Mouse (Mus musculus) lung, adult 2 months (tissue): ENCODE results near the gene Hba-a1.

Experiments
- CTCF ChIP-seq: fragments of 200-500 bp; IDR thresholded peaks from 2 replicates; pipeline ENCODE4 v1.5.1; 2011; ENCODE audit warnings: mild to moderate bottlenecking, low read length, control low read depth; ENCODE audit not compliant: insufficient read depth
- POLR2A ChIP-seq: fragments of 200-500 bp; IDR thresholded peaks from 2 replicates; pipeline ENCODE4 v1.6.1; 2011; ENCODE audit warnings: low read depth, mild to moderate bottlenecking, control low read depth, low read length, borderline replicate concordance; ENCODE audit errors: extremely low read depth

GRCm38 (mm10) chr11:32262674-32263415 is 20.5 kb upstream of the Hba-a1 start:
- TF ChIP-seq CTCF = no peak
- TF ChIP-seq POLR2A = no peak
